Mouse (Mus musculus) adipocyte (in vitro differentiated cells): ENCODE data around the gene Adprhl1.
A peak's percentile ranks its signal among the peaks of the same experiment; 100 is the strongest.

ENCODE experiments used
- DNase-seq: peaks from one replicate; pipeline ENCODE4 v3.0.0-alpha.2; 2016; ENCODE audit warnings: low spot score

The Adprhl1 gene

DNA sequence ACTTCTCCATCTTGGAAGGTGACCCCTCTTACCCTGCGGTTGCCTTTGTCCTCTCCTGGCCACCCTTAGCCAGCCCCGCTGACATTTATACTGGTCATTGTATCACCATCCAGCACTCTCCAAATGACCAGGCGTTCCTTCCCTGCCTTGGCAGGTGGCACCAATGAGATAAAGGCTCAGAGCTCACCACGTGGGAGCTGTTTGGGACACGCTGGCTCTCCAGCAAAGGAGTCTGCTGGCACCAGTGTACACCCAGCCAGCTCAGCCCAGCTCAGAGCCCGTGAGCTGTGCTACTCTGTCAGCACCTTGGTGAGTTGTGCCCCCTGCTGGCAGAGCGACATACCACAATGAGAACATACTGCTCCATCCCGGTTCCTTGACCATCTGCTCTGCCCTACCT lies at the start of gene Adprhl1:
Gene Adprhl1, minus strand, starts transcription at position 144 of the 400 bp plus-strand sequence.
- peak; percentile 88 for DNase-seq

- no peak for DNase-seq
These were observed 47.1 kb upstream of the Adprhl1 start for GRCm38 (mm10) chr8:13301036-13301435.

GRCm38 (mm10) chr8:13299571-13299970 lies 45.6 kb upstream of the Adprhl1 start:
- no peak for DNase-seq

- DNase-seq, result no peak
These were observed 39.9 kb upstream of the Adprhl1 start for GRCm38 (mm10) chr8:13293677-13294470.

DNA sequence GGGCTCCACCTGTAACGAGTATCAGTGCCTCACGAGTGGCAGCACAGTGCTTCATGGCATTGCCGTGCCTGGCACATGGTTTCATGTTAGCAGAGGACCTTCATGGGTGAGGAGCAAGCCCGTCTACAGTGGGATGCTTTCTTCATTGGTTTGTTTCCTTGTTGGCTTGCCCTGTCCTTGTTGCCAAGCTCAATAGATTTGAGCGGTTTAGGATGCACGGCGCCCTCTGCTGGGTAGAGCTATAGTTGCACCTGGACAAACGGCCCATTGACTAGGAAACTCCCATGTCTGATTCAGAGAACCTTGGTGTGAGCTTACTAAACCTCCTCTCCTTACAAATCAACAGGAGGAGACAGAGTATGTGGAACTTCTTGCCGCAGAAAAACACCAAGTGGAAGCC lies 38.4 kb upstream of the Adprhl1 start:
- peak; percentile 90 for DNase-seq

GRCm38 (mm10) chr8:13288646-13289045 lies 34.7 kb upstream of the Adprhl1 start:
- DNase-seq, result peak; percentile 12

- peak; percentile 99 for DNase-seq
These were observed 34.0 kb upstream of the Adprhl1 start, which contains the start of the genes Dcun1d2 and Tmco3 for GRCm38 (mm10) chr8:13287692-13288623. Gene Dcun1d2, minus strand, starts transcription at chr8:13288131. Gene Tmco3, plus strand, starts transcription at chr8:13288190.

DNA sequence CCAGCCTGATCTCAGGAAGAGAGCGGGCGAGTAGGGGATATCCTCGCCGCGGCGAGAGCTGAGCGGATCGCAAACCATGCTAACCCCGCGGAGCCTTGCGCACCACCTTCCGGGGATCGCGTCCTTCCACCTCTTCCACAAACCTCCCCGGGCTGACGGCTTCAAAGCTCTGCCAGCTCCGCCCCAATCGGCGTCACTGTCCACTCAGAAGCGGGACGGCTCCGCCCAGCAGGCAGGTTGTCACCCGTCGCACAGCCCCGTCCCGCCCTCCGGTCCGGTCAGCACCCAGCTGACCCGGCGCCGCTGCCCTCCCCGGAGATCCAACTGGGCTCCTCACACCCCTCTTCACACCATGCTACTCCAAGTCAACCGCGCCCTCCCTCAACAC lies 33.3 kb upstream of the Adprhl1 start:
- peak; percentile 91 for DNase-seq

DNA sequence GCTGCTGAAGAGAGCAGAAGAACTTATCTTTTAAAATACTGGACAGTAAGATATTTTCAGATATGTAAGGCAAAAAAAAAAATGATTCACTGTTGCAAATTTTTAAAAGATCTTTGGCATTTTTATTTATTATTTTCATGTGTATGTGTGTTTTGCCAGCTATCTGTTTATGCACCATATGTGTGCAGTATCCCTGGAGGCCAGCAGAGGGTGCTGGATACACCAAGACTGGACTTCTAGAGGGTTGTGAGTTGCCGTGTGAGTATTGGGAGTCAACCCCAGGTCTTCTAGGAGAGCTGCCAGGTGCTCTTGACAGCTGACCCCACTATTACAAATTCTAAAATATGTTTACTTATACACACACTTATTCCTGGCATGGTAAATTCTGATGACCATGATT lies 29.2 kb upstream of the Adprhl1 start:
- peak; percentile 30 for DNase-seq

DNA sequence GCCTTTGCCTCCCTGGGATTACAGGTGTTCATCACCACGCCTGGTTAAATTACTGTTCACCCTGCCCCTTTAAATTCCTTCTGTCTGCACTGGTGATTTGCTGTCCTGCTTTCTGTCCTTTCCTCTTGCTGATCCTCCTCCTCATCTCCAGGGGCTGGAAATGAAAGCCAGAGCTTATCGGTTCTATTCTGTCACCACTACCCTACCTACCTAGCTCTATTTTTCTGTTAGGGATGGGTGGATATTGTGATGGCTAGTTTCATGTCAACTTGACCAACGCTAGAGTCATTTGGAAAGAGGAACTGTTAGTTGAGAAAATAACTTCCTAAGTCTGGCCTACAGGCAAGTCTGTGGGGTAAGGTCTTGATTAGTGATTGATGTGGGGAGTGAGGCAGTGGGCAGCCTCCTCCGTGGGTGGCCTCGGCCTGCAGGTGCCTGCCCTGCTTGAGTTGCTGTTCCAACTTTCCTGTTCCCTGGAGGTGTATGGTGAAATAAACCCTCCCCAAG lies 23.0 kb upstream of the Adprhl1 start:
- no peak for DNase-seq

GRCm38 (mm10) chr8:13272834-13273233 lies 18.9 kb upstream of the Adprhl1 start:
- no peak for DNase-seq

- no peak for DNase-seq
These were observed 13.6 kb upstream of the Adprhl1 start for GRCm38 (mm10) chr8:13267566-13267965.

DNA sequence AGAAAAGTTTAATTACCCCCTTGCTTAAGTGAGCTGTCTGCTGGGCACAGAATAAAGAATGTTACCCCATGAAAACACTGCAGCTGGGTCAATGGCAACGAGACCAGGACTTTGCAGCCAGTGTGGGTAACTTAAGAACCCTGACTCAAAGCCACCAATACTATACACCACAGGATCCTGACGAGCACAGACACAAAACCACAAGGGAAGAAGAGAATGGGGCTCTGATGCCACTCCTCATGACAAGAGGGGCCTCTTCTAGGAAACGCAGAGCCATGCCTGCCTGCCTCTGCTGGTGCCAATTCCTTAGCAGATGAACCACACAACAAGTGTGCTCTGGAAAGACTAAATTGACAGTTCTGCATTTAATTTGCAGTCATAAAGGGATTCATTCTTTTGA lies 9.4 kb upstream of the Adprhl1 start:
- DNase-seq, result no peak

DNA sequence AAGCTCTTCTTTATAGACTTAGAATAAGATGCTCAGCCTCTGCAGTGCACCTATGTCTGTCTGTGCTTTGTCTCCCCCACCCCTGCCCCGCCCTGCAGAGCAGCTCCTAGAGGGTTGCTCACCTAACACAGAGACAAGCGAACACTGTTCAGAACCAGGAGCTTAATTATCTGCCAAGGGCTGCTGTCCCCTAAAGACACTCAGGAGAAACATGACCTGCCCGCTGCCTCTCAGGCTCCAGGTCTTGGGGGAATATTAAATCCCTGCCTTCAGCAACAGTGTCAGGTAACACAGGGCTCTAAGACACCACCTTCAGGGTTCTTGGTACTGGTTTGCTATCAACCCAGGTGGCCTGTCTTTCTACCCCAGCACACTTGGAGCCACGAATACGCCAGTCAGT lies 549 bp downstream of the Adprhl1 start:
- DNase-seq, result no peak

DNA sequence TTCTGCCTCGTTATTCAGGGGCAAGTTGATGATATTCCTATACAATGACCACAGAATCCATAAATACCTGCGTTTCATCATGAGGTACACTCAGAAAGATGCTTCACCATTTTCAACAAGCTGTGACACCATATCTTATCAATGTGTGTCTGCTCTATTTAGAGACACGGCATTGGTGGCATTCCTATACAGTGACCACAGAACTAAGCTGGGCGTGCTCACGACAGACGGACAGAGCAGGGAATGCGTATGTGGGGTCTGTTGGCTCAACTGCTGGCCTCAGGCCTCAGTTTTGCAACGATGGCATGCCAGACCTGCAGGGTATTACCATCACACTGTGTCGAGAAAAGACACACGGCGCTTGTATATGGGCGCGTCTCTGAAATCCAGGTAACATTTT lies 1.1 kb downstream of the Adprhl1 start:
- DNase-seq, result no peak

DNA sequence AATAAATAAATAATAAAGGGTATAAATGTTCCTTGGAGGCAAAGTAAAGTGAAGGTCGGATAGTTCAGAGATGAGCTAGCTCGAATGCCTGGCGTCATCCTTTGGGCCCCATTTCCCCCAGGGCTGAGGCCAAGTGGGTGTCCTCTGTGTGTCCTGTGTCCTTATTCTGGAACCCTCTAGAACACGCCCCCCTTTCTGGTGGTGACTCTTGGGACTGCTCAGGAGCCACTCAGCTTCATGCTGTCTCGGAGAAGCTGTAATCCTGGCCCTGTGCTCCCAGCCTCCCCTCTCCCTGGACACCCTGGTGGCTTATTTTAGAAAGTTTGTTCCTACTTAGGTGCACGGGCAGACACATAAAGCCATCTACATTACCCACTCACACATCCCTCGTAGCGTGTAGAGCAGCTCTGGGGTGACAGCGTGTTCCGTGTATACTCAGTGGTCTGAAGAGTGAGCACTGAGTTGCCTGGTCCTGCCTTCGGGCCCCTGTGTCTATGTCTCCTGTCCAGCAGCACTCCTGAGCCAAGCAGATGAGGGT lies 9.6 kb downstream of the Adprhl1 start:
- DNase-seq, result no peak

GRCm38 (mm10) chr8:13242985-13243870 lies 10.7 kb downstream of the Adprhl1 start:
- DNase-seq, result no peak

DNA sequence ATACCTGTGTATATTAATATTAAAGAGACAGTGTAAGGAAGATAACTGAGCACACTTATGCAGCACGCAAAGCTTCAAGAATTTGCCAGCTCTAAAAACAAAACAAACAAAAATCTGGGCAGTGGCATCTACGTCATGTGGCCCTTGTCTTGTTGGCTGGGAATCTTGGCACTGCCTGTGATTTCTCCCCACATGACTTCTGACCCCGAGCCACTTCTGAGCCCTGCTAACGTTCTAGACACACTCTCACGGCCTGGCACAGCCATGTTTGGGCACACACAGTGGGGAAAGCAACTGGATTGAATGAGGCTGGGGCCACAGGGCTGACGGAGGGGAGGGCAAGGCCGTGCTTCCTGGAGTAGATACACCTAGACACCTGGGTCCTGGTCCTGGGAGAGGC lies 13.3 kb downstream of the Adprhl1 start:
- DNase-seq, result peak; percentile 97

DNA sequence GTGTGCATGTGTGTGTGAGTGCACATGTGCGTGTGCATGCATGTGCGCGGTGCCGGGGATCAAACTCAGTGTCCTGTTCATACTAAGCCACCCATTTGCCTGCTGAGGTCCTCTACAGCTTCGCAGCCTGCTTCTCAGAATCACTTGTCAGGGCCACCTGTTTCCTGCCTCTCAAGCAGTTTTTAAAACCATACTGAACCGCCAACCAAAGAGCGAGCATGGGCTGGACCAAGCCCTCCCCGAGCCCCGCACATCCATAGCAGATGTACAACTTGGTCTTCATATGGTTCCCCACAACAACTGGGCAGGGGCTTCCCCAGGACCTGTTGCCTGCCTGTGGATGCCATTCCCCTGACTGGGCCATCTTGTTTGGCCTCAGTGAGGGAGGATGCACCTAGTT lies 13.9 kb downstream of the Adprhl1 start:
- DNase-seq, result no peak

GRCm38 (mm10) chr8:13234803-13235202 lies 19.2 kb downstream of the Adprhl1 start:
- DNase-seq, result no peak

- DNase-seq, result no peak
These were observed 23.5 kb downstream of the Adprhl1 start for GRCm38 (mm10) chr8:13230471-13230870.
